Mouse (Mus musculus): Measurements from ENCODE around the gene Clcn6.
A peak's percentile ranks its signal among the peaks of the same experiment; 100 is the strongest.
"Not testable (repeated sequence)": the region's sequence is repeated elsewhere in the genome, so short reads cannot be mapped to it uniquely, and the experiment has no call there.

Gene Clcn6

DNA sequence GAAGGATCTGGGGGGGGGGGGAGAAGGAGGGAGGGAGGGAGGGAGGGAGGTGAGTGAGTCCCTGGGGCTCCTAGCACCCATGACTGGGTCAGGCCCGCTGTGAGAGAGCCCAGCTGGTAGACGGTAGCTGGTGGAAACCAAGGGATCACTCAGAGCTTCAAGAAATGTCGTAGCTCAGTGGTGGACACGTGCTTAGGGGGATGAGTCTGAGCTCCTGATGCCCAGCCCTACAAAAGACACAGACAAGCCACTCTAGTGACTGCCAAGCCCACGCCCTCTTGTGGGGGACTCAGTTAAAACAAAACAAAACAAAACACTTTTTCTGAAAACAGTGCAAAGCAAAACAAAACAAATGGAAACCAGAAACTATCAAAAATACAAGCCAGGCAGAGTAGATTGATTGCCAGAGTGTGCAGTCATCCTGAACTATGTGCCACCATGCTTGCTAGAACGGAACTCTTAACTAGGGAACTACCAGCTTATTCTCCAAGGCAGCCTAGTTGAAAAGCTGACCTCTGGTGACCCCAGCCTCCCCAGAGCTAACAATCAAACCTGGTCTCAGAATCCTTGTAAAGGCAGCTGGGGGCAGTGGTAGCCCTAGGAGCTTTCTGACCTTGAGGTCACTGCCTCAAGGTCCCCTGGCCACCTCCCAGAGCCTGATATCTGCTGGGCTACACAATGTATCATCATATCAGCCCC is 27.2 kb upstream of the Clcn6 start:
- no peak for DNase-seq

DNA sequence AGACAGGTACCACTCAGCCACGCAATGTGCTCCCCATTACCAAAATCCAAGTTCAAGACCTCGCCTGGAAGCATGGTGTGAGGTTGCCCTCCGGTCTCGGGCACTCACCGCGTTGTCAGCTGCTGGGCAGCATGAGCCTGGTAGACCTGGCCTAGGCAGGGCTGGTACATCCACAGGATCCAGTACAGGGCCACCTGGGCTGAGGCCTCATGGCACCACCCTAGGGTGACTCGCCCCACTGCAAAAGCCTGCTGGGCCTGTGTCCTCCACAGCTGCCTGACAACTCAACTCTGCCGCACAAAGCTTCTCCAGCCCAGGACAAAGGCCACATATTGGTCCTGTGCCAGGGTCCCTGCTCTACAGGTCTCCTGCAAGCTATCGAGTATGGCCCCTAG is 22.5 kb upstream of the Clcn6 start:
- DNase-seq, result no peak

DNA sequence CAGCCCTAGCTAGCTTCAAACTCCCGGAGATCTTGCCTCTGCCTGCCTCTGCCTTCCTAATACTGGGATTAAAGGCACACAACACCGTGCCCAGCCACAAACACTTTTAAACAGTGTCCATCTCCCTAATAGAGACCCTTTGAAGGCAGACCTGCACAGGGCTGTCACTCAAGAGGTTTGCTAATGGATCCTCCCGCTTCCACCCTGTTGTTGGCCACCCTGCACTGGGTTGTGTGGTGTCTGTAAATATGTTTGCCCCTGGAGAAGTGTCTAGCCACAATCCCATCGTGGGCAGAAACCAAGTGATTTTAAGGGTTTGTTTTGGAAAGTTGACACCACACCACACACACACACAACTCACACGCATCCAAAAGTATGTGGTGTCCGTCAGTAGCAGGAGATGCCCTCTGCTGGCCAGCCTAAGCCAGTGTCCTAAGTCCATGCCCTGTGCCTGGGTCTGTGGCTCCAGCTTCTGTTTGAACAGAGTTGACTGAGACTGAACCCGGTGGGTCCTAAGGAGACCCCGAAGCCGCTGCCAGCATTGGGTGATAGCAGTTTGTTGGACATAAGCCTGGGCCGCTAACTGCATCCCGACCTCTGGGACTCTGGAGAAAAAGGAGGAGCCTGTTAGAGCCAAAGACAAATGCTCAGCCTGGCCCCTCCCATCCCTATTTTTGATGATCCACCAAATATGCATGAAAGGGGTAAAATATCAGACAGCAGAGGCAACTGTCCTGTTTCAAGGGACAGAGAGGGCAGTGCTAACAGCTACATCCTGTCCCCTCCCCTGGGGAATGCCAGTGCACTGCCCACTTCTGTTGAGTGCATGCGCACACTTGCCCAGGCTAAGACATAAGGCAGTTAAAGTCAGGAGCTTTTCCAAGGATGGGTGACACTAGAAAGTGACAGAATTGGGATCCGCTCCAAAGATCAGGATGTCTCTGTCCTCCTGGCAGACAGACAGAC is 21.8 kb upstream of the Clcn6 start:
- DNase-seq, result peak; percentile 37 to 41

DNA sequence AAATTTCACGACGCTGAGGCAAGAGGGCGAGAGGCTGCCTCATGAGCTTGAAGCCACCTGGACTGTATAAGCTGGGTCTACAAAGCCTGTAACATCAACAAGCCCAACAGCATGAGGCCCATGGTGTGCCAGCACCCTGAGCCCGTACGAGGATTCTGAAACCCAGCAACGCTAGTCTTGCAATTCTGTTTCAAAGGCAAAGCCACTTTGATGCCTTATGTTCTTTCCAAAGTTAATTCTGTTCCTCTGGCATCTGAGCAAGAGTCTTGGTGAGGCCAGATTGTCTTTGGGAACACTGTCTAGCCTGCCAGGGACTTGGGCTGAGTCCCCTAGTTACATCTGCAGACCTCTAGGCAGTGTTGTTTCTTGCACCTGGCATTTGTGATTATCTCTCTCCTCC is 20.4 kb upstream of the Clcn6 start:
- no peak for DNase-seq

DNA sequence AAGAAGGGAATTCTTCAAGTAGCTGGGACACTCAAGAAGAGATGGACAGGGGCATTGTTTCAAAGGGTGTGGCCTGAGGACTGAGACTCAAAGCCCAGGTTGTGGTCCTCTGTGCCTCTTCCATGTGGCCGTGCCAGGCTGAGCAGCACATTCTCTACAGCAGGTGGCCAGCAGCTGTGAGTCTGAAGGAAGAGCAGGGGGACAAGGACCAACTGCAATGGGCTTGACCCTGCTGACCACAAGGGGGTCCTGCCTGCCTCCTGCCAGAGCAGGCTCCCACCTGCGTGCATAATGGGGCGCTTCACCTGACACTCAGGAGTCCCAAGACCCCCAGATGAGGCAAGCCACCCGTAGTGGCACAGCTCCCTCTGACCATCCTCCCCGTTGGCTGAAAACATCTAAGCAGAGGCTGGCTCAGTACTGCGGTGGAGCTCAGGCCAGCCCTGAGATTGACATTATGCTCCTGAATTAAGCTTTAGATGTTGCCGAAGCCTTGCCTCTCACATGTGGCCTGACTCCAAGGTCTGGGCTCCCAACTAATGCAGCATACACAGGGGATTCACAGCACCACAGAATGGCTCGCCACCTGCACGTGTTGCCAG is 19.7 kb upstream of the Clcn6 start:
- DNase-seq, result no peak

DNA sequence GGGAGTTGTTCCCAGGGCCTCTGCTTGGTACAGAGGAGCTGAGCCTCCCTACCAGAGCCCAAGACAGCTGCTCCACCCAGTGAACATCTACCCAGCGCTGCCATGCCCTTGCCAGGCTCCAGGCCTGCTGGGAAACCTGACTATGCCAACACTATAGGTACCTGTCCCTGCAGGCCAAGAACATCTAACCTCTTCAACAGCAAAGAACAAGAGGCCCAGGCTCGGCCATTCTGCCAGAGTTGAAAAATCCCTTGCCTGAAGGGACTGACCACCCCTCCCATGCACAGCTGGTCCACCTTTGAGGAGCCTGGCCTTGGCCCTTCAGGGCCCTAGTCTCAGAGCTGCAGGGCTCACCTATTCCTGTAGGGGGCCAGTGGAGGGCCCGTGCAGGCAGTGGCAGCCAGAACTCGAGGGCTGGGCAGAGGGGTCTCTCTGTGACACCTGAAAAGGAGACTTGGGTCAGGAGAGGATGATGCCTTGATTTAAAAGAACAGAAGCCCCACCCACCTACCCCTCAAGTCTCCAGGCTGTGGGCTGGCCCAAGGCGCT is 19.1 kb upstream of the Clcn6 start:
- no peak for DNase-seq

DNA sequence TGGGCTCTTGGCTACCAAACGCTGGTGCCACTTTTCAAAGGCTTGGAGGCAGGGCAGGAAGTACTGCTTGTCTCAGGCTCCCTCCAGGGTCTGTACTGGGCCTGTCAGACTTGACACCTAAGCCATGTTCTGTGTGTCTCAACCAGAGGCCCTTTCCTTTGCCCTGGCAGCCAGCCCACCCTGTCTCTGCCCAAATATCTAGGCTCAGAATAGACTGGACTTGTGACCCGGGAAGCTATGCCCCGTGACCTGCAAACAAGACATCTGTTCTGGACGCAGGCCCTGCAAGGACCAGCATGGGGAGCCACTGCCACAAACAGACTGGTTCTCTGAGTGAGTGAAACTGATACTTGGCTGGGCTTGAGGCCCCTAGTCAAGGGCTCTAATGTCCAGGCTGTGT is 18.2 kb upstream of the Clcn6 start:
- DNase-seq, result no peak

DNA sequence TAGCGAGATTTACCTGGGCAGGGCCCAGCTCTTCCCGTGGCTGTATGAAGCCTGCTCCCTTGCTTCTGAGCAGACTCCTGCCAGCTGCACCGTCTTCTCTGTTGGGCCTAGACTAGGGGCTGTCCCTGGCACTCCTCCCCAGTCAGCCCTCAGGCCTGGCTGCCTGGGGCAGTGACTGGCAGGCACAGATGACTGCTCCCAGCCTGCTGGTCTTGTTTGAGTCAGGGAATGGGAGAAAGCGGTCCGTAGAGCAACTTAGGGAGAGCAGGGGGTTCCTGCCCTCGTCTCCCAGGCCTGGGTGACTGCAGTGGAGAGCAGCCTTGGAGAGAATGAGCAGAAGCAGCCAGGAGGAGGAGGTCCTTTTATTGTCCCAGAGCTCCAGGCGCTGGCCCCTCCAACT is 17.6 kb upstream of the Clcn6 start:
- DNase-seq, result no peak

DNA sequence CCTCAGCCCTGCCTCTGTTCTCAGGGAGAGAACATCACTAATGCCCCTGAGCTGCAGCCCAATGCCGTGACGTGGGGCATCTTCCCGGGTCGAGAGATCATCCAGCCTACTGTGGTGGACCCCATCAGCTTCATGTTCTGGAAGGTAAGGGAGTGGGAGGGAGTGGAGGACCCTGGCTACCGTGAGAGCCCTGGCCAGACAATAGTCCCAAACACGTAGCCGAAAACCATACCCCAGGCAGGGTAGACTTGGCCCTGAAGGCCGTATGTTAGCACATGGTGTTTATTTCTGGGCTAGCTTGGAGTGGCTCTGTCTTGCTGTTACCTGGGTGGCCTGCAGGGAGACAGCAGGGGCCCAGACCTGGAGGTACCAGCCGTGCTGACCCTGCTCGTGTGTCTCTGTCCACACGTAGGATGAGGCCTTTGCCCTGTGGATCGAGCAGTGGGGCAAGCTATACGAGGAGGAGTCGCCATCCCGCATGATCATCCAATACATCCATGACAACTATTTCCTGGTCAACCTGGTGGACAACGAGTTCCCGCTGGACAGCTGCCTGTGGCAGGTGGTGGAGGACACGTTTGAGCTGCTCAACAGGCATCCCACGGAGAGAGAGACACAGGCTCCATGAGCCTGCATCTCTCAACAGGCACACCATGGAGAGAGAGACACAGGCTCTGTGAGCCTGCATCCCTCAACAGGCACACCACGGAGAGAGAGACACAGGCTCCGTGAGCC is 16.5 kb upstream of the Clcn6 start:
- no peak for DNase-seq

DNA sequence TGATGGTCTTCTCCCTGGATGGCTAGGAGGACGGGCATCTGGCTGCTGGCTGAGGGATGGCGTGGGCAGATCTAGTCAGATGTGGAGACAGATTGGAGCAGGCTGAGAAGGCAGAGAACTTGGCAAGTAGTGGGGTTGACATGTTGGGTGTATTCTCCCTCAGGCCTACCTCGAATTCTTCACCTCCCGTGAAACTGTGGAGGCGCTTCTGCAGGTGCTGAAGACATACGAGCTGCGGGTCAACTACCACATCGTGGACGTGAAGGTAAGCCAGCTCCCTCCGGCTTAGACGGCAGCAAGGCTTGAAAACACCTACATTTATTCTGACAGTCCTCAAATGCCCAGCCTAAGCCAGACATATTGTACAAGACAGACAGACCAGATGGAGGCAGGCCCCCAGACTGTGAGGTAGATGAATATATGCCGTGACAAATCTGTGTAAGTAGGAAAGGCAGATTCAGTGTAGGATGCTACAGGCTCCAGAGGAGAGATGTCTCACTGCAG is 14.8 kb upstream of the Clcn6 start:
- DNase-seq, result no peak

DNA sequence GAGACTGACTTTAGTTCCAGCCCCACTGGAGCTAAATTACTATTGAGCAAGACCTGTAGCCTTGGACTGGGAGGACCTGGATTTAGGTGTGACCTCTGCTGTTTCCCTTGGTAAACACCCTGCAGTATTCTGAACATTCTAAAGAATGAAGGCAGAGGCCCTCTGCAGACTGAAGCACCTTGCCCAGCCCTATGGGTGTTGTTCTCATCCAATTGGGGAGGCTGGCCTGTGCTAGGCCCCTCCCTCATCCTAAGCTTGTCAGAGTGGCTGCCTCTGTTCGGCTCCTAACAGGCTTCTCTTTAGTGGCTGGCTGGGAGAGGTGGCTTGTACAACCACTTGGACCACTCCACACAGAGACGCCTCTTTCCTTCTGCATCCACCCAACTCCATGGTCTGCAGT is 14.4 kb upstream of the Clcn6 start:
- DNase-seq, result no peak

DNA sequence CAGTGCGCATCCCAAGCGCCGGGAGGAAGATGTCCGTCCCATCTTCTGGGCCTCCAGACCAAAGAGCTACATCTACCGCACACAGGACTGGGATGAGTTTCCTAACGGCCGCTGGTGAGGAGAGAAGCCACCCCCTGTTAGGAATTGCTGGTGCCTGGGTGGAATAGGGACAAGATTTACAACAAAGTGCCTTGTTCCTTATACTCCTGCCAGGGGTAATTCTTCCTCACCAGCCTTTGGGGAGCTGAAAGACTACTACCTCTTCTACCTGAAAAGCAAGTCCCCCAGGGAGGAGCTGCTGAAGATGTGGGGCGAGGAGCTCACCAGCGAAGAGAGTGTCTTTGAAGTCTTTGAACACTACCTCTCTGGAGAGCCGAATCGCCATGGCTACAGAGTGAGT is 13.3 kb upstream of the Clcn6 start:
- no peak for DNase-seq

DNA sequence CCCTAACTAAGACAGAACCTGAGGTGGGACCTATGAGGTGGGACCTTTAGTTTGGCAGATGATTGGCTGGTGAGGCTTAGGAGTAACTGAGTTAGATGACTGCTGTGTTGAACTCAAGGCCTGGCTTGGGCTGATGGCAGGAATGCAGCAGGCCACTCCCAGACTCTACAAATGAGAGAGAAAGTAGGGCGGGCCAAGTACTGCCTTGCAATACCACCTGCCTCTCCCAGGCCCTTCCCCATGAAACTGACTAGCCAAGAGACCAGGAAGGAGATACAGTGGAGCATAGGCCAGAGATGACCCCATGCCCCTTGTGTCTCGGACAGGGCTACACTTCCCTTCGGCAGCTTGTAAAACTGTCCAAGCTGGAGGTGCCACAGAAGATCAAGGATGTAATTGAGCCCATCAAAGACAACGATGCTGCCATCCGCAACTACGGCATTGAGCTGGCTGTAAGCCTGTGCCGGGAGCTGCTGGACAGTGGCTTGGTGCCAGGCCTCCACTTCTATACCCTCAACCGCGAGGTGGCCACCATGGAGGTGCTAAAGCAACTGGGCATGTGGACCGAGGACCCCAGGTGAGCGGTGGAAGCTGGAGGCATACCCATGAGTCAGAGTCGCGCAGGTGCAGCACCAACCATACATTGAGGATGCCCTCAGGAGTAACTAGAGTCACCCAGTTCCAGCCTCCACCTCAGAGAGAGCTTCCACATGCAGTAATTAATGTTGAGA is 12.6 kb upstream of the Clcn6 start:
- no peak for DNase-seq

DNA sequence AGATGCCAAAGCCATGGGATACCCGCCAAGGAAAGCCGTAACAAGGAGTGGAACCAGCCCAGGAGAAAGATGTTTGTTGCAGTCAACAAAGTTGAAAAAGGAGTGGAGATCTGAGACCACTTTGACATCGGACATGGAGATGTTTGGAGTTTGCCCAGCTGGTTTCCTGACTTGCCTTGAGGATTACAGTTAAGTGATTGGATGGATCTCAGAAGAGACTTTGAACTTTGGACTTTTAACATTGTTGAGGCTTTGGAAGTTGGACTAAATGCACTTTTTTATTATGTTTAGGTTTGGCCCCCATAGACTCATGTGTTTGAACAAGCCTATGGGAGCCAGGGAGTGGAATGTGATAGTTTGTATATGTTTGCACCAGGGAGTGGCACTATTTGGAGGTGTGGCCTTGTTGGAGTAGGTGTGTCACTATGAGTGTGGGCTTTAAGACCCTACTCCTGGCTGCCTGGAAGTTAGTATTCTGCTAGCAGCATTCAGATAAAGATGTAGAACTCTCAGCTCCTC is 11.8 kb upstream of the Clcn6 start:
- not testable (repeated sequence) for DNase-seq

DNA sequence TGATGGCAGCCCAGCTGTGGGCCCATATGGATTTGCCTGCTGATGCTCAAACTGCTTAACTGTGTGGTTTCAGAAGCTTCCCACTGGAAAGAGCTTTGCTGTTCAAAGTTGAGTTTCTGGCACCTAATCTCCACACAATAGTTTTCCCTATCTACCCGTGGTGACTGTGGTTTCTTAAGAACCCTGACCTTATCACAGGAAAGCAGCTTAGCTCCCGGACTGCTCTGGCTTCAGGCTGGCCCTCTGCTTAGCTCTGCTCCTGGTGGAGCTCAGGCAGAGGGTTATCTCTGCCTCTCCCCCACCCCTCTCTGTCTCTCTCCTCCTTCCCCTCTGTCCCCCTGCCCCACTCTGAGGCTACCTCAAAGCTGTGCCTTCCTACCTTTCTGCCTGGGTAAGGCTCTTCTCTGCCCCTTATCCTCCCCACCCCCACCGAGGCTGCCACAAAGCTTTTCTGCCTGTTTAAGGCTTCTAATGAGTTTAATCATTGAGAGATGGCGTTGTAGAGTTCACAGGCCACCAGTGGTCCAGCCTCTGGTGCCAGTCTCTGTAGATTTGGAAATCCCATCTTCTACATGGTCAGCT is 7.9 kb upstream of the Clcn6 start:
- DNase-seq, result no peak

DNA sequence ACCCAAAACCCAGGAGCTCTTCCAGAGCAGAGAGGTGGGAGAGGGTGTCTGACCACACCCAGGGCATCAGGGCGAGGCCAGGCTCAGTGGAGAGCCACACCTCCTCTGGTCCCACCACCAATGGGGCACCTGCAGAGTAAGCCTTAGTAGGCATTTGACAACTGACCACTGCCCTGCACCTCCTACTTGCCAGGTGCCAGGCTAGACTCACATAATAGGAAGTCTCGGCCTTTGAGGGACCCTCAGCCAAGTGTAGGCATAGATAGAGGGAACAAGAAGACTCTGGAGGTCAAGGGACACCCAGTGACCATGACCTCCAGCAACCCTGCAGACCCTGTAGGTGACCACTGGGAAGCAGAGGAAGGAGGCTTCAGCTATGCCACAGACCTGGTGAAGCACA is 5.5 kb upstream of the Clcn6 start:
- DNase-seq, result no peak

DNA sequence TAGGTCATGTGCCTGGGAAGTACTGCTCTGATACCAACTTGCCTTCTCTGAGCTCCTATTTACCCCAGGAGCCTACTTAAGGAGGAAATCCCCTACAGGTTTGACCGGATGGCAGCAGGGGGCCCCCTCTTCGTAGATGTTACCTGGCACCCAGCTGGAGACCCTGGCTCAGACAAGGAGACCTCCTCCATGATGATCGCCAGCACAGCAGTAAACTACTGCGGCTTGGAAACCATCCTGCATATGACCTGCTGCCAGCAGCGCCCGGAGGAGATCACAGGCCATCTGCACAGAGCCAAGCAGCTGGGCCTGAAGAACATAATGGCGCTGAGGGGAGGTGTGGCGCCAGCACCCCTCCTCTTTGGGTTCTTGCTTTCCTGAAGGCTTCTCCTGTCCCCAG is 4.7 kb upstream of the Clcn6 start:
- not testable (repeated sequence) for DNase-seq

DNA sequence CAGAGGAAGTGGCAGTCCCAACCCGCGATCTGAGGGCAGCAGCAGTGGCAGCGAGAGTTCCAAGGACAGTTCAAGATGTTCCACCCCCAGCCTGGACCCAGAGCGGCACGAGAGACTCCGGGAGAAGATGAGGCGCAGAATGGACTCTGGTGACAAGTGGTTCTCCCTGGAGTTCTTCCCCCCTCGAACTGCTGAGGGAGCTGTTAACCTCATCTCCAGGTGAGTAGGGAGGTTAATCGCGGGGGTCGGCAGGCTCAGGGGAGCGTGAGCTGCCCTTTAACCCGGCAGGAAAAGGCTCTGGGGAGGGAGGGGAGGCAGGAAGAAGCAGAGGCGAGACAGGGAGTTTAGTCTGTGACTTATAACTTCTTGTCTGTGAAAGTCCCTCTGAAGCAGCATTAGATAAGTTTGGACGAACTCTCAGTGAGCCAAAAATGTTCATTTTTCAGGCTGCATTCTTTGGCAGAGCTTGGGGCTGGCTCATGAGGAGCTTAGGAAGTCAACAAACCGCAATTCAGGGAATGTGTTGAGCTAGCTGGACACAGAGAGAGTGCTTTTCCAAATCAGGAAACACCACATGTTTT is 3.1 kb upstream of the Clcn6 start:
- peak in 1 of 2 experiments; percentile 23 for DNase-seq

DNA sequence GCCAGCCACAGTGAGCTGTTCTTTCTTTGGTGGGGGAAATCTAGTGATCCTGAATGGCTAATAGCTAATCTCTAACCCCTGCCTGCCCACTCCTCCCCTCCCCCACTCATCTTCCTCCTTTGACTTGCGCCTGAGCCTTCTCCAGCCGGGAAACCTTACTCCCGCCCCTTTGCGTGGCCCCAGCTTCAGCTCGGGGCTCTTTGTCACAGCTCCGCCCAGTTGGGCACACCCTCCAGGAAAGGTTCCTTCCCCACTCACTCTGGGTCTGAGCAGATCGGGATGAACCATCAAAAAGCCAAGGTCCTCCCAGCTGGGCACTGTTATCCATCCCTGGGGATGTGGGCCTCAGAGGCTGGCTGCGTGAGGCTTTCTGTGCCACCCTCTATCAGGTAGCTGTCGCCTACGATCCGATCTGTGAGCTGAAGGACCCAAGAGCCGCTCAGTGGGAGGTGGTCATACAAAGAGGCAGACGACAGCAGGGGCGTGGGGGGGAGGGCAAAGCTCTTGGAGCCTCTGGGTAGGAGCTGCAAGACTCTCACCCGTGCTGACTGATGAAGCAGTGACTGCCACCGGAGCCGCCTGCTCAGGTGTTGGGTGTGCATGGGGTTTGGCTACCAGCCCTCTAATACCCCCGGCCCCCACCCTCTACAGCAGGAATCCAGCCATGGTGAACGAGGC is 2.5 kb upstream of the Clcn6 start:
- peak; percentile 14 to 24 for DNase-seq
